Mouse (Mus musculus) testis, adult 10 weeks (tissue): ENCODE measurements around the gene Ptprh. TPM values are rescaled to one million over a fixed set of nuclear protein-coding genes. Genes with fewer than 3 reads are reported as not detected.

Experiments
- polyA plus RNA-seq: library from polyadenylated mRNA; stranded (reverse); fragments of 350-450 nt; fragmentation: Illumina TruSeq; extraction: RNeasy Lipid Tissue Mini Kit (QIAGEN cat#74804); gene quantifications from one replicate; pipeline ENCODE4 v1.2.3, GENCODE M21; 2014; ENCODE audit warnings: low read depth, low replicate concordance

Ptprh gene
- 0.13 TPM for polyA plus RNA-seq

GRCm38 (mm10) chr7:4603873-4604272 is at the start of gene Ptprh:
Gene Ptprh, minus strand, starts transcription at chr7:4604041.

DNA sequence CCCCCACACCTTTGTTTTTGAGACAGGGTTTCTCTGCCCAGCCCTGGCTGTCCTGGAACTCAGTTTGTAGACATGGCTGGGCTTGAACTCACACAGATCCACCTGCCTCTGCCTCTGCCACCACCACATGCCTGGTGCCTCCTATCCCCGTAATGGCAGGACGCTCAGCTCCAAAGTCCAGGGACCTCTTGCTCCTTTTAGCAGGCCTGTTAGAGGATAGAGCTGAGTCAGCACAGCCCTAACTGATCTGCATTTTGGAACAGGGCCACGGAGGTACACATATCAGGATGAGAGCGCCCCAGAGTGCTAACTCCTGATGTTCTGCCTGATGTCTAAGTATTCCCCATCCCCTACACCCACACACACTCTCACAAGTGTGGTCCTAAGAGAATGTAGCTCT is 27.2 kb upstream of the Ptprh start, which contains the start of gene Tmem86b:
Tmem86b (minus strand) TSS at position 392 of the 400 bp plus-strand sequence.

GRCm38 (mm10) chr7:4547221-4547641 is 56.6 kb downstream of the Ptprh start, which contains the start of gene Syt5:
Gene Syt5, minus strand, starts transcription at chr7:4547541.

GRCm38 (mm10) chr7:4532005-4532729 is 71.7 kb downstream of the Ptprh start, which contains the start of gene Dnaaf3:
Gene Dnaaf3, minus strand, starts transcription at chr7:4532453.

GRCm38 (mm10) chr7:4524212-4524922 is 79.5 kb downstream of the Ptprh start, which contains the start of gene Tnni3:
Gene Tnni3, minus strand, starts transcription at chr7:4524229.

GRCm38 (mm10) chr7:4516332-4517050 is 87.3 kb downstream of the Ptprh start, which contains the start of gene Tnnt1:
Gene Tnnt1, minus strand, starts transcription at chr7:4516382.

DNA sequence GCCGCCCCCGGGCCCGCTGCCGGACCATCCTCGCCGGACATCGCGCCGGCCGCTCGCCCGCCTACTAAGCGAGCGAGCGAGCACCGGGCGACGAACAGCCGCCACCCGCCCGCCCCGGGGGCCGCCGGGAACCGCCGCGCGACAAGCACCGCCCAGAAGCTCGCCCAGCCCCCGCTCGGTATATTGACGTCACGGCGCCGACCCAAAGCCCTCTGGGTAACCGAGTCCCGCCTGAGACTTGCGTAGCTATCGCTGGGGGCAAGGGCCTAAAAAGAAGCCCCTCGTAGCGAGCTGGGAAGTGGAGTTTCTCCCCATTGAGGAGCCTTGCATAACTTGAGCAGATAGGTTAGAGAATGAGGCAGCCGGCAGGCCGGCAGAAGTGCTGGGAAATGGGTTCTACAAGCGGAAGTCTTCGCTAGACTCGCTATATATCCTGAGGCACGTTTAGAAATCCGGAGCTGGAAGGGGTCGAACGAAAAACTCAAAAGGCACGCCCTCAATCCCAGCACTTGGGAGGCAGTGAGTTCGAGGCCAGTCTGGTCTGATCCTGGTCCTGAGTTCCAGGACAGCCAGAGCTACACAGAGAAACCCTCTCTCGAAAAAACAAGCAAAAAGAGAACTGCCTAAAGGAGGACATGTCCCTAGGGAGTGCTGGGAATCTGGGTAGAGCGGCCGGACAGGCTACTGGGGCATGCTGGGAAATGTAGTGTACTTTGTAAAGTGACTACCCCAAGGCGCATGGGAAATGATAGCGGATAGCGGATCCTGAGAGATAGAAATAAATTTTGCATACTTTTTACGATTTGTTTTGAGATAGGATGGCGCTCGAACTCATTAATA is 102.1 kb downstream of the Ptprh start, which contains the start of gene Ppp1r12c:
Ppp1r12c (minus strand) TSS at position 123 of the 840 bp plus-strand sequence.

Other genes starting within 250 kb of the Ptprh start
- 0.14 TPM for gene Gp6, start 206.3 kb downstream of the Ptprh start, polyA plus RNA-seq
- gene Rdh13, start 158.4 kb downstream of the Ptprh start, polyA plus RNA-seq: 1.5 TPM
- gene Eps8l1, start 143.4 kb downstream of the Ptprh start, polyA plus RNA-seq: 0.11 TPM
- 13.2 TPM for gene Ppp1r12c, start 102.4 kb downstream of the Ptprh start, polyA plus RNA-seq
- gene Tnnt1, start 87.7 kb downstream of the Ptprh start, polyA plus RNA-seq: not detected
- 7.0 TPM for gene Tnni3, start 79.8 kb downstream of the Ptprh start, polyA plus RNA-seq
- 2.3 TPM for gene Dnaaf3, start 71.6 kb downstream of the Ptprh start, polyA plus RNA-seq
- gene Syt5, start 56.5 kb downstream of the Ptprh start, polyA plus RNA-seq: 2.7 TPM
- 4.2 TPM for gene Tmem86b, start 27.4 kb upstream of the Ptprh start, polyA plus RNA-seq
- 17.9 TPM for gene Ppp6r1, start 55.0 kb upstream of the Ptprh start, polyA plus RNA-seq
- gene Hspbp1, start 81.0 kb upstream of the Ptprh start, polyA plus RNA-seq: 1.2 TPM
- gene Brsk1, start 86.6 kb upstream of the Ptprh start, polyA plus RNA-seq: 3.7 TPM
- not detected for gene Tmem150b, start 121.2 kb upstream of the Ptprh start, polyA plus RNA-seq
- gene Kmt5c, start 136.1 kb upstream of the Ptprh start, polyA plus RNA-seq: 0.18 TPM
- gene Cox6b2, start 149.1 kb upstream of the Ptprh start, polyA plus RNA-seq: 13.6 TPM
- gene Fam71e2, start 167.3 kb upstream of the Ptprh start, polyA plus RNA-seq: 175 TPM
- 1.5 TPM for gene Il11, start 178.8 kb upstream of the Ptprh start, polyA plus RNA-seq
- 21.8 TPM for gene Tmem190, start 178.9 kb upstream of the Ptprh start, polyA plus RNA-seq
- not detected for gene Tmem238, start 185.6 kb upstream of the Ptprh start, polyA plus RNA-seq
- 9.0 TPM for gene Rpl28, start 188.8 kb upstream of the Ptprh start, polyA plus RNA-seq
- 58.0 TPM for gene Ube2s, start 208.5 kb upstream of the Ptprh start, polyA plus RNA-seq
- 3.5 TPM for gene Shisa7, start 240.7 kb upstream of the Ptprh start, polyA plus RNA-seq